Mouse (Mus musculus) midbrain, postnatal 0 days (tissue): ENCODE results near the gene Ralgapb. TPM values are rescaled to one million over a fixed set of nuclear protein-coding genes. Genes with fewer than 3 reads are reported as not detected.

Experiments
- ATAC-seq: fragments of 200-750 bp; cut with Nextera tagmentation; 2 replicates; pipeline ENCODE4 v1.8.0; 2017; ENCODE audit warnings: moderate number of reproducible peaks, mild to moderate bottlenecking, moderate TSS enrichment, moderate library complexity; ENCODE audit not compliant: low FRiP score
- DNase-seq: peaks from one replicate; pipeline ENCODE4 v3.0.0-alpha.2; 2015; ENCODE audit warnings: low spot score
- H3K27ac ChIP-seq: fragments of 300-500 bp; sonication (generic); 2 replicates; pipeline ENCODE4 v1.5.1; 2014; ENCODE audit warnings: low read depth, mild to moderate bottlenecking, low read length, mixed read lengths
- H3K27me3 ChIP-seq: fragments of 300-500 bp; sonication (generic); 2 replicates; pipeline ENCODE4 v1.6.1; 2014; ENCODE audit warnings: low read length, control low read depth, mixed read lengths; ENCODE audit not compliant: insufficient read depth
- H3K36me3 ChIP-seq: fragments of 300-500 bp; sonication (generic); 2 replicates; pipeline ENCODE4 v1.6.1; 2014; ENCODE audit warnings: low read length, control low read depth, mixed read lengths; ENCODE audit not compliant: insufficient read depth
- H3K4me1 ChIP-seq: fragments of 300-500 bp; sonication (generic); 2 replicates; pipeline ENCODE4 v1.6.1; 2014; ENCODE audit warnings: mild to moderate bottlenecking, control low read depth, antibody characterized with exemption, low read length, mixed read lengths; ENCODE audit not compliant: insufficient read depth
- H3K4me2 ChIP-seq: fragments of 300-500 bp; sonication (generic); 2 replicates; pipeline ENCODE4 v1.6.1; 2014; ENCODE audit warnings: low read depth, mild to moderate bottlenecking, low read length, mixed read lengths; ENCODE audit not compliant: poor library complexity, severe bottlenecking
- H3K4me3 ChIP-seq: fragments of 300-500 bp; sonication (generic); 2 replicates; pipeline ENCODE4 v1.5.1; 2014; ENCODE audit warnings: low read depth, mild to moderate bottlenecking, low read length, moderate library complexity
- H3K9ac ChIP-seq: fragments of 300-500 bp; sonication (generic); replicated peaks from 2 replicates; pipeline ENCODE4 v1.6.1; 2014; ENCODE audit warnings: mild to moderate bottlenecking, low read length, moderate library complexity, mixed read lengths; ENCODE audit not compliant: poor library complexity, severe bottlenecking
- H3K9me3 ChIP-seq: fragments of 300-500 bp; sonication (generic); 2 replicates; pipeline ENCODE4 v1.6.1; 2016; ENCODE audit warnings: low read length, control low read depth
- CTCF ChIP-seq: IDR thresholded peaks from 2 replicates; pipeline ENCODE4 v1.5.1; 2016; ENCODE audit warnings: antibody characterized with exemption, mild to moderate bottlenecking
- WGBS: fragments of 180-500 bp; shearing (Covaris S2); extraction: QIAGEN DNeasy Blood & Tissue Kit; methylation state at CpG from one replicate; pipeline ENCODE4 v1.1.7; 2014; 5-methylcytosine and 5-hydroxymethylcytosine counted together
- polyA plus RNA-seq: library from polyadenylated mRNA; unstranded; fragments of >200 nt; fragmentation: Nextera tagmentation; extraction: Ambion mirVana; gene quantifications from 2 replicates; pipeline ENCODE4 v1.2.1, GENCODE M21; 2015
- total RNA-seq: library from RNA; depleted of rRNA; stranded (reverse); fragments of >200 nt; gene quantifications from 2 replicates; pipeline ENCODE4 v1.2.3, GENCODE M21; 2014

Gene Ralgapb
- total and polyA plus RNA-seq, 2 experiments from 2014 or later, result 17.7 to 59.0 TPM

DNA sequence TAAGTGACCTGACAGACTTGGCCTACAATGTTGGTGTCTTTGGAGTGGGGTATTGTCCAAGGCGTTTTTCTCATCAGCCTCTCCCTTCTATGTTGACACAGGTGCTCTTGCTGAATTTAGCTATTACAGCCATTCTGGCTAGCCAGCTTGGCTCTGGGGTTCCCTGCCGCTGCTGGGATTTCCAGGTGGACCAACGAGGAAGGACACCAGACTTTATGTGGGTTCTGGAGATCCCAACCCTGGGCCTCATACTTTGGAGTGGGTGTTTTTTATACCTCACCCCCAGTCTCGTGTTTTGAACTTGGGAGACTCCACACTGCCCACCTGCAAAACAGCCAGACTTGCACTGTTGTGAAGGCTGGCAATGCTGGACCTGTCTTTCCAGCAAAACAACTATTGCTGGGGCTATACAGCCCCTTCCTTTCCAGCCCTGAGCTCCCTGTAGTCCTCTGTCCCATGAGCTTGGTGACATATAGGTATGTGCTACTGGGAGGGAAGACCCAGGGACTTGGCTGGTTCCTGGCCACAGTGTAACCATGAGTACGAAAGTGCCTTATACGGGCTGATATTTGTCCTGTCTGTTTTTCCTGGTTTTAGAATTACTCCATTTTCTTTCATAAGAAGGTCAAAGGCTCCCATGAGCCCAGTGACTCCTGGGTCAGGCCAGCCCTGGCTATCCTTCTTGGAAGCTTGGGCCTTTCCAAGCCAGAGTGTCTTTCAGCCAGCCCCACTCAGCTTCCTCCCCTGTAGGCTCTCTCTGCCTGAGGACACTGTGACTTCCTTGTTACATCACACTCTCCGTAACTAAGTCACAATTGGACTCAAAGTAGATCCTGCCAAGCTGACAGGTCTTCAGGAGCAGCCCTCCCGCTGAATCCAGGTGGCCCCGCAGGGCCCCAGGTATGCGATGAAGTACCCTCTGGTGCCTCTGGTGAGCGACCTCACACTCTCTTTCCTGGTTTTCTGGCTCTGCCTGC, 92.5 kb downstream of the Ralgapb start, which contains the start of gene Adig:
TSS of gene Adig (plus strand) at position 777 of the 977 bp plus-strand sequence.
- Histone ChIP-seq H3K4me3 (no peak within 1 kb of the TSS), H3K9ac (no peak within 1 kb of the TSS), H3K36me3 (peaks cover 8% of the 10 kb centered on the region; the same call in 1 of the 2 replicates), H3K27ac (no peak within 1 kb of the TSS), H3K9me3 (no peaks in the 10 kb centered on the region), H3K4me2 (no peak within 1 kb of the TSS), H3K4me1 (no peaks in the 10 kb centered on the region), H3K27me3 (no peaks in the 10 kb centered on the region)
- WGBS, result 79% methylated on average over 11 of the region's 11 CpGs
- DNase-seq (no peak), ATAC-seq (no peak)
- no peak for TF ChIP-seq CTCF

DNA sequence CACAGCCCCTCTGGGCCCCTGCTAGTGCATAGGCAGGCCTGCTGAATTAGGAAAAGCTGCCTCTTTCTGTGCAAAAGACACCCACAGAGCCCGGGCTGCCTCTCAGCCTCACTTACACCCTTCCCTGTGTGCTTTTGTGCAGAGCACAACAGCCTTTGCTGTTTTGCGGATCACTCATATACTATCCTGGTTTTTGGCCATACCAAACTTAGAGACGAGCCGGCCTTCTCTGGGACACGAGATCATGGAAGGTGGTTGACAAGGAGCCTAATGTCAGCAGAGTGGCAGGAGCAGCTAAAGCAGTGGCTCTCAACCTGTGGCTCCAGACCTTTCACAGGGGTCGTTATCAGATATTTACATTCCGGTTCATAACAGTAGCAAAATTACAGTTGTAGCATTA, 93.6 kb downstream of the Ralgapb start:
- DNase-seq, result no peak
- Histone ChIP-seq H3K36me3 (no peaks in the 10 kb centered on the region; the same call in 1 of the 2 replicates), H3K27me3 (no peaks in the 10 kb centered on the region), H3K9me3 (no peaks in the 10 kb centered on the region), H3K9ac (no peak overlapping the region), H3K4me2 (no peak overlapping the region), H3K4me3 (no peak overlapping the region), H3K27ac (no peak overlapping the region), H3K4me1 (no peaks in the 10 kb centered on the region)
- no peak for TF ChIP-seq CTCF
- ATAC-seq, result no peak
- WGBS, result 86% methylated on average over 7 of the region's 7 CpGs

DNA sequence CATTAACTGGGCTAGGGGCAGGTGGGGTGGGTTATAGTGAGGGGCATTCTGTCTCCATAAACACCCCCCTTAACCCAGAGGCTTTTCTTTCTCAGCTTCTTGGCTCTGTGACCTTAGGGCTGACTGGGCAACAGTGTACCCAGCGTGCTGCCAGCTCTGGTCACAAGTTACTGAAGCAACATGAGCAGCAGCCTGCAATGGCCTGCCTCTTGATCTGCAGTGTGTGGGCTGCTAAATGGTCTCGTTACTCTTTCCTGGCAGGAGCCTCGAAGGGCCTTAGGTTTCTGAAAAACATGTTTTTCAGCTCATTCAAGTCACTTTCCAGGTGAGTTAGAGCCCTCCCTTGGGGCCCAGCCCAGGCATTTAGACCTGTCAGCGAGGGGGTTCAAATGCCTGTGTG, 94.0 kb downstream of the Ralgapb start:
- TF ChIP-seq CTCF, result no peak
- Histone ChIP-seq H3K27ac (no peak overlapping the region), H3K4me1 (no peaks in the 10 kb centered on the region), H3K27me3 (no peaks in the 10 kb centered on the region), H3K4me3 (no peak overlapping the region), H3K4me2 (no peak overlapping the region), H3K9me3 (no peaks in the 10 kb centered on the region), H3K9ac (no peak overlapping the region), H3K36me3 (no peaks in the 10 kb centered on the region; the same call in 1 of the 2 replicates)
- ATAC-seq (no peak), DNase-seq (no peak)
- 72% methylated on average over 4 of the region's 4 CpGs for whole genome bisulfite sequencing

DNA sequence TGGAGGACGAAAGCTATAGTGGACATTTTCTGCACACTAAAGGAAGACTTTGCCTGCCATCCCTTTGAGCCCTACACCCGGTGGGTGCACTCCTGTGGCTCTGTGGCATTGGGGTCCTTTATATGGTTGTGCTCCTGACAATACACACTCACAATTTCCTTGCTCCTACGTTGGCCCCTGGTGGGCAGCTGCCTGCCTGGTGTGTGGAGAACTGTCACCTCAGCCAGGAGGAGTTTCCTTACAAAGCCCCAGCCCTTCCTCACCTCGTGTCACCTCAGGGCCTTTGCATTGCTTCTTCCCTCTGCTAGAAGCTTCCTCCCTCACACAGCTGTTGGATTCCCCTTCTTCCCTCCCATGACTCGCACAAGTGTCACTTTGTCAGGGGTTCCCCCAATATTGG, 96.8 kb downstream of the Ralgapb start:
- H3K4me2 ChIP-seq, result no peak overlapping the region
- ATAC-seq (no peak), DNase-seq (no peak)
- no peak for TF ChIP-seq CTCF
- H3K27ac ChIP-seq, result no peak overlapping the region
- no peaks in the 10 kb centered on the region for H3K9me3 ChIP-seq
- H3K36me3 ChIP-seq, result no peaks in the 10 kb centered on the region
- H3K4me1 ChIP-seq, result no peaks in the 10 kb centered on the region
- no peaks in the 10 kb centered on the region for H3K27me3 ChIP-seq
- 77% methylated on average over 5 of the region's 5 CpGs for WGBS
- no peak overlapping the region for H3K4me3 ChIP-seq
- no peak overlapping the region for H3K9ac ChIP-seq

DNA sequence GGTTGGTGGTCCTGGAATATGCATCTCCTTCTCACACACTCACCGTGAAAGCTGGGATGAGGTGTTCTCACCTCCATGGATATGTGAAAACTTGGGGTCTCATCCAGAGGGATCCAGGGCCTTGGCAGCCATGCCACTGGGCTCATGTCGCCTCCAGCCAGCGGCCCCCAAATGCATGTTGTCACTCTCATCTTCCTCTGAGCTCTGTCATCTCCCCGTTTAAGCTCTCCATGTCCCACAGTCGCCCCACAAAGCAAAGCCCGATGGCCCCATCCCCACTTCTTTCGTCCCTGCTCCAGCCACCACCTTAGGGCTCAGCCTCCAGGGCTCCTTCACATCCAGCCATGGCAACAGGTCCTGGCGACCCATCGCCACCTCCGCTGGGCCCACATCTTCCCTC, 97.4 kb downstream of the Ralgapb start:
- Histone ChIP-seq H3K4me2 (no peak overlapping the region), H3K9ac (no peak overlapping the region), H3K36me3 (no peaks in the 10 kb centered on the region), H3K4me3 (no peak overlapping the region), H3K4me1 (no peaks in the 10 kb centered on the region), H3K27me3 (no peaks in the 10 kb centered on the region), H3K9me3 (no peaks in the 10 kb centered on the region), H3K27ac (no peak overlapping the region)
- WGBS, result 90% methylated on average over 10 of the region's 10 CpGs
- DNase-seq, result no peak
- no peak for TF ChIP-seq CTCF
- no peak for ATAC-seq

DNA sequence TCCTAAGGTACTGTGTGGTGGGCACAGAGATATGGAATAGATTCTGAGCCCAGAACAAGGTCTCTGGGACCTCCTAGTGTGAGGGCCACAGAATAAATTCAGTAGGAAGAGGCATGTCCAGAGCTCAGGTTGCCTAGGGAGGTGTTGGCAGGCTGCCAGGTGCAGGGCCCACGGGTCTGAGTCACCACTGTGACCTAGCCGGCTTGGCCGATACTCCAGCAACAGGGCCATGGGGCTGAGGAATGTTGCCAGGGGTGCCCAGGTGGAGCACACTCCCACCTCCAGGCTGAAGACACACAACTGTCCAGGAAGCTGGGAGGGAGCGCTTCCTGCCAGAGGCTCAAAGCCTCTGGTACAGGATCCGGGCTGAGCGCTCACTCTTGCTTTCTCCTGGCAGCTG, 101.0 kb downstream of the Ralgapb start:
- no peak for DNase-seq
- H3K4me2 ChIP-seq, result no peak overlapping the region
- WGBS, result 72% methylated on average over 6 of the region's 6 CpGs
- H3K27ac ChIP-seq, result no peak overlapping the region
- H3K27me3 ChIP-seq, result no peaks in the 10 kb centered on the region
- no peak for ATAC-seq
- no peak overlapping the region for H3K4me3 ChIP-seq
- H3K4me1 ChIP-seq, result no peaks in the 10 kb centered on the region
- no peaks in the 10 kb centered on the region for H3K9me3 ChIP-seq
- H3K36me3 ChIP-seq, result no peaks in the 10 kb centered on the region
- no peak for TF ChIP-seq CTCF
- H3K9ac ChIP-seq, result no peak overlapping the region
